Mouse (Mus musculus) right cerebral cortex, postnatal 10 days (tissue): ENCODE data around the gene Fbxo24.
A peak's percentile ranks its signal among the peaks of the same experiment; 100 is the strongest.
"Not testable (repeated sequence)": the region's sequence is repeated elsewhere in the genome, so short reads cannot be mapped to it uniquely, and the experiment has no call there.

Experiments
- DNase-seq, 2 experiments: peaks; one replicate each; pipeline ENCODE4 v3.0.0; 2021; ENCODE audit warnings: low spot score in 2 of 2

The Fbxo24 gene

DNA sequence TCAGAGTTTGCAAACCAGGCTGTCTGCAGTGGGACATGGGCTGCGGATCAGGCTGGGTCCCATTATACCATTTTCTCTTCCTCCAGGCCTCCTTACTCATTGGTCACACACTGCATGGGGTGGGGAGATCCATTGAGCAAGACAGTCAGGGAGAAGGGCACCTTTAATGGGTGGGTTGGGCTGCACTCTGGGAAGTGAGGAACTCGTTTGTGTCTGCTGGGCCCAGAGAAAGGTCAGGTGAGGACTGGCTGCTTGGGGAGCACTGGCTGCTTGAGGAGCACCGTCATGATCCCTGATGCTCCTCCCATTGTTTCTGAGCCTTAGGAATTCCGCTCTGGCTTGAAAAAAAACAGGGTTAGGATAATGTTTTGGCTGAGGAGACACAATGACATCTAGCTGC is 14.1 kb upstream of the Fbxo24 start:
- DNase-seq: no peak

DNA sequence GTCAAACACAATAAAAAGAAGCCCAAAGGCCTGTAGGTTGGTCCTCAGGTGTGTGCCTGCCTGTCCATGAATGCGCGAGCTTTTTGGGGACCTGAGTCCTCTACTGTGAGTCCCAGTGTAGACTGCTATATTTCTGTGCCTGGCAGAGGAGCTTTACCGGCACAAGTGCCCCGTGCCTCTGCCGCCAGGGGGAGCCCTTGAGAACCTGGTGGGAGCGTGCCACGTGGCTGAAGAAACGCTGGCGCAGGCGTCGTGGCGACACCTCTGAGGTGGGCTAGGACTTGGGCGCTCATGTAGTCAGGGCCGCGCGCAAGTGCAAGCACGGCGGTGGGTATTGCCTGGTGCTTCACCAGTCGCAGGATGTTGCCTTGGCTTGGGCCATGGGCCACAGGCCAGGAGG is 12.3 kb upstream of the Fbxo24 start, which contains the start of gene Sap25:
TSS of gene Sap25 (plus strand) at position 281 of the 400 bp plus-strand sequence.
- DNase-seq: no peak

DNA sequence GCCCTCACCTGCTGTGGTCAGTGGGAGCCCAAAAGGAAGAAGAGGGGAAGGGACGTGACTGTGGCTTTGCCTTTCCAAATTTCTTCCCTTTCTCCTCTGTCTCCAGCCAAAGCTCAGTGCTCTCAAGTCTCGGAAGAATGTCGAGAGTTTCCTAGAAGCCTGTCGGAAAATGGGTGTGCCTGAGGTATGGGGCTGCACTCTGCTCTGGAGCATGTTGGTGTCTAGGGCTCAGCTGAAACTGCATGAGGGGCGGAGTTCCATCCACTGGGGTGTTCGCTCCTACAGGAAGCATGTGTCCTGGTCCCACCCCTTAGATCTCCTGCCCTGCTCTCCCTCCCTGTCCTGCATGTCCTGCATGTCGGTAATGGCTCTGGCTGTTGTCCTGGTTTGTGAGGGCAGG is 10.7 kb upstream of the Fbxo24 start:
- DNase-seq: no peak

DNA sequence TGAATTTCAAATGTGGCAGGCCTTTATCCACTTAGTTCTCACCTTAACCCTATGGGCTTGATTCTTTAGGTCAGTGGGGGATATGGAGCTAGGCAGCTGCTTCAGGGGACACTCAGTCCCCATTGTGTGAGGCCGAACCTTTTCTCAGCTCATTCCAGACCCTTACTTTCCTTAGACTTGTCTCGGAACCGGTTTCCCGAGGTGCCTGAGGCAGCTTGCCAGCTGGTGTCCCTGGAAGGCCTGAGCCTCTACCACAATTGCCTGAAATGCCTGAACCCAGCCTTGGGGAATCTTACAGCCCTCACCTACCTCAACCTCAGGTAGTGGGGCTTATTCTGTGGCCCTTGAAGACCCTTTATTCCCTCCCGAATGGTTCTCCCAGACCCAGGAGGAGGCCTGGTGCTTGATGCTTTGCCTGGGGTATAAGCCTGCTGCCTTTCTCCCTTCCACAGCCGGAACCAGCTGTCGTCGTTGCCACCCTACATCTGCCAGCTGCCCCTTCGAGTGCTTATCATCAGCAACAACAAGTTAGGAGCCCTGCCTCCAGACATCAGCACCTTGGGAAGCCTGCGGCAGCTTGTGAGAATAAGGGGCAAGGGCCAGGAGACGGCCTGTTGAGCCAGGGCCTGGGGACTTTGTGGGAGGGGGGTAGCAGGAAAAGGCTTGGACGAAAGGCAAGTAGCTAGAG is 4.7 kb upstream of the Fbxo24 start:
- DNase-seq: no peak

DNA sequence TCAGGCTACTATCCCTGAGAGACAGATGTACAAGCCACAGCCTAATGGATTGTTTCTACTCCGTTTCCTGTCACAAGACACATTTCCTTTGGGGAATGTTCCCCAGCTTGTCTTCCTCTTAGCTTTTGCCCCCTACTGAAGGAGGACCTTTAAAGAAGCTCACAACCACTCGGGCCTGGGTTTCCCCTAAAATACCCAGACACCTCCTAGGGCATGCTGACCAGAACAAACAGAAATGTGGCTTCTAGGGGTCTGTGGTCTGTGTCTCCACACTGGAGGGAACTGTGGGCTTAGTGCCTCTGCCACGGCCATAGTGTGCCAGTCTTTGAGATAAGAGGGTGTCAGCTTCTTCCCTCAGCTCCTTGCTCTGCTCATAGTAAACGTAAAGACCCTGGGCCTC is 2.8 kb upstream of the Fbxo24 start:
- DNase-seq: no peak

DNA sequence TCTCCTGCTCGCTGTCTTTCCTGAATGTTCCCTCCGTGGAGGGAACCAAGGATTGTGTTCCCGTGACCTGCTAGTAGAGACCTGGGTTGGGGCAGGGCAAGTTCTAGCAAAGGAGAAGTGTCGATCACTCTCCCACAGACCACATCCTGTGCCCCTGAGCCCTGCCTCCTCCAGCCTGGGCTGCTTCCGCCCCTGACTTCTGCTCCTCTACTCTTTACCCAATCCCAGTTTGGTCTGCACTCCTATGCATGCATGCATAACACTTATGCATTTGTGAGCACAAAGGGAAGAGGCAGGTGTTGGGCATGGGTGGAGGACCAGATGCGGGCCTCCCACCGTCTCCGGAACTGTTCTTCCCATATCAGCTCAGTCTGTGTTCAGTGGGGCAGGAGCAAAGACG is 2.4 kb upstream of the Fbxo24 start:
- peak in 1 of 2 experiments; percentile 64 for DNase-seq

DNA sequence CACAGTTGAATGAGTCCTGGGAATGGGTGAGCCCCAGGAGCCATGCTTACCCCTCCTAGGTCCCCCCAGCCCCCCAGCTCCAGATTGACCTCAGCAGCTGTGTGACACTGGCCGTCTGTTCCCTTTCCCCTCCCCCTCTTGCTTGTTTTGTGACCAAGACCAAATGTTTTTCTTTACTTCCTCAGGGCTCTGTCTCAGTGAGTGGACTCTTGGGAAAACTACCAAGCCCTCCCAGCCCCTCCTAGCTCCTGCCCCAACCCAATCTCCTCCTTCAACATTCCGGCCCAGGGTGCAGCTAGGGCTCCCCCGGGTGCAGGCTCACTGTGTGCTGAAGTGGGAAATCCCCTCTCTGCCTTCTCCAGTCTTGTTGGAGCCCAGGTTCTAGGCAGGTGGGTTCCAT is 1.8 kb upstream of the Fbxo24 start:
- no peak for DNase-seq

DNA sequence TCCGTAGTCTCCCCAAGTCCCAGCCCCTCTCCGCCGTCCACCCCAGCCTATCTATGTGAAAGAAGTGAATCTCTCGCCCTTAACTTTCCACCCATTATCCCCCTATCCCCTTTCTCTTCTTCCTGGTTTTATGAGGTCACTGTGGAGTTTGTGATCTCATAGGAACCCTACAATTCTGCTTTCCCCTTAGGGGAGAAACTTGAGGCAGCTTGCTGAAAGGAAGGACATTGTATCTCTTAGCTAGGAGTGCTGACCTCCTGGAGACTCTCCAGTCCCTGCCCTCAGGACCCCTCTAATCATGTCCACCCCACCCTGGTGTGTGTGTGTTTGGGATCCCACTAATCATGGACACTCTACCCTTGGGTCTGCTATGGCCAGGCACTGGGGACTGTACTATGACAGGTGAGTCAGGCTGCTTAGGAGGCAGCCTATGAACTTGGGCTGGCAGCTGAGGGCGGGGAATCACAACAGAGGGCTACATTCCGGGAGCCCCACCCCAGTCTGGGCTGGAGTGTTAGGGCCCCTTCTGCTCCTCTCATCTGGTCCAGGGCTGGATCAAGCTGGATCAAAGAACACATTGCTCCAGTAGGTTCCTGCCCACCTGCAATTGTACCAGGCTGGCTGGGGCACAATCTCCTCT is 1.2 kb upstream of the Fbxo24 start:
- DNase-seq: no peak

DNA sequence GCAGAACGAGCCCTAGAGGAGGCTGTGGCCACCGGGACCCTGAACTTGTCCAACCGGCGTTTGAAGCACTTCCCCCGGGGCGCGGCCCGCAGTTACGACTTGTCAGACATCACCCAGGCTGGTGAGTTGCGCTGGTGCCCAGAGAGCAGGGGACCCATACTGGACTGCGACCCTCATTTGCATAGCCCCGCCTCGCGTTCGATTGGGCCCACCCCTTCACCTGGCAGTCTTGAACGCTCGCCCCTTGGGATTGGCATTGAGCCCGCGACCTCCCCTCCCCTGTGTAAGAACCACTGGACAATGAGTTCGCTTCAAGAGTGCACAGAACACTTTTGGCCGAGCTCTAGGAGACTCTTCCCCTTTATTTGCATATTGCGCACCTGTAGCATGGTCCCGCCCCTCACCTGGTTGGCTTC is 512 bp upstream of the Fbxo24 start:
- no peak for DNase-seq

DNA sequence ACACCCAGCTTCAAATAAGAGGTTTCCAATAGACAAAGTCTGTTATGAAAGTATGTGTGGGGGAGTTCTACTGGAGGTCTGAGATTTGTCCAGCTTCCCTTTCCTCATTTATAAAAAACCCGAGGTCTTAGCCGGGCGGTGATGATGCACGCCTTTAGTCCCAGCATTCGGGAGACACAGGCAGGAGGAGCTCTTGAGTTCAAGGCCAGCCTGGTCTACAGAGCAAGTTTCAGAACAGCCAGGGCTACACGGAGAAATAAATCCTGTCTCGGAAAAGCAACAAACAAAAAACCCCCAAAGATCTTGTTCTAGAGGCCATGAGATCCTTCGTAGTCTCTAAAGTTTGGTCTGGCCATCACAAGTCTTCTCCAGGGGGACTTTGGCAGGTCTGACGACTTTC is 811 bp downstream of the Fbxo24 start:
- DNase-seq: no peak

DNA sequence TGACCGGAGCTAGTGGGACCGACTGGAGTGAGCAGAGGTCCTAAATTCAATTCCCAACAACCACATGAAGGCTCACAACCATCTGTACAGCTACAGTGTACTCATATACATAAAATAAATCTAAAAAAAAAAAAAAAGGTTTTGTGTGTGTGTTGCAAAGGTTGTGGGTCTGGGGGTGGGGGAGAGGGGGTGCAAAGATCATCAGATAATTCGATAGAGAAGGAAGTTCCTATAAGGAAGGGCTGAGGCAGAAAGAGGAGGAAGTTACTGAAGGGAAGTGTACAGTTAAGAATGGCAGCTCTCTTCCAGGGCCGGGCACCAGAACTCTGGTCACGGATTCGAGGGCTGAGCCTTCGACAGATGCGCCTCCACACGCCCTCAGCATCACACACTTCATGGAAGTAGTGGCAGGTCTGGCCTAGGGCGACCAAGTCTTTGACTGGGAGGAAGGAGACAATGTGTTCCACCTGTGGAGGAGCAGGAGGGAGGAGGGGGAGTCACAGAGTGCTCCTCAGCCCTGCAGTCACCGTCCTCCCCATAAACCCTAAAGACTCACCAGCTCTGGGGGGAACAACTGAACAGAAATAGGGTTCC is 4.8 kb downstream of the Fbxo24 start:
- no peak for DNase-seq

DNA sequence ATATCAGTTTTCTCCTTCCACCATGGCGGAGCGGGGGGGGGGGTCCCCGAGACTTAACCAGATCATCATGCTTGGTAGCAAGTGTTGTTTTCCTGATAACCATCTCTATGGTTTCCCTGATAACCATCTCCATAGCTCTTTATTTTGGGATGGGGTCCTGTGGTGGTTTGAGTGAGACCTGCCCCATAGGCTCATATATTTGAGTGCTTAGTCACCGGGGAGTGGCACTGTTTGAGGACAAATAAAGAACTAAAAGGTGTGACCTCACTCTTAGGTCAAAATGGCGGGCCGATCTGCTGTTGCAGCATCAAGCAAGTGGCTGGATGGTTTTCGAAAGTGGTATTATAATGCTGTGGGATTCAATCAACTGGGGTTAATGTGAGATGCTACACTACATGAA is 13.5 kb downstream of the Fbxo24 start:
- DNase-seq: no peak

DNA sequence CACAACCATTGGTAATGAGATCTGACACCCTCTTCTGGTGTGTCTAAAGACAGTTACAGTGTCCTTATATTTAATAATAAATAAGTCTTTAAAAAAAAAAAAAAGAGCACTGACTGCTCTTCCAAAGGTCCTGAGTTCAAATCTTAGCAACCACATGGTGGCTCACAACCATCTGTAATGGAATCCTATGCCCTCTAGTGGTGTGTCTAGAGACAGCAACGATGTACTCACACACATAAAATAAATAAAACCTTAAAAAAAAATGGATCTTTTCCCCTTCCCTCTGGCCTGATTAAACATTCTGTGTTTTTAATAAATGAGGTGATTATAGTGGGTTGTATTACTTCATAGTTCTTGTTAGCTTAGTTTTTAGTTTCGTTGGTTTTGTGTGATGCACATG is 13.9 kb downstream of the Fbxo24 start:
- not testable (repeated sequence) for DNase-seq

DNA sequence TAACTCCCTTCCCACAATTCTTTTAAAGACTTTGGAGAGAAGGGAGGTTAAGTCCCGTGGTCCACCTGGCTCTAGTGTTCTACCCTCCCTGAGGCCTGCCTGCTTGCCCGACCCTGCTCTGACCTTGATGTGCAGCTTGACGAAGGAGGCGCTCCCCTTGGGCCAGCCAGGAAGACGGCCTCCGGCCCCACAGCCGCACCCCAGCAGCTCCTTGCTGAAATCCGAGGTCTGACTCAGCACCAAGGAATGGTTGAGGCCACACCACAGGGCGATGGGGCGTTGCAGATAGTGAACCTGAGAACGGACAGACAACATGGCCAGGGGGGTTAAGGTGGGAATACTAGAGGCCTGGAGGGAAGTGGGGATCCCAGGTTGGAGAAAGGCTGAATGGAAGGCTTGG is 15.3 kb downstream of the Fbxo24 start, which contains the start of gene Pcolce:
TSS of gene Pcolce (minus strand) at position 235 of the 400 bp plus-strand sequence.
- DNase-seq: no peak

DNA sequence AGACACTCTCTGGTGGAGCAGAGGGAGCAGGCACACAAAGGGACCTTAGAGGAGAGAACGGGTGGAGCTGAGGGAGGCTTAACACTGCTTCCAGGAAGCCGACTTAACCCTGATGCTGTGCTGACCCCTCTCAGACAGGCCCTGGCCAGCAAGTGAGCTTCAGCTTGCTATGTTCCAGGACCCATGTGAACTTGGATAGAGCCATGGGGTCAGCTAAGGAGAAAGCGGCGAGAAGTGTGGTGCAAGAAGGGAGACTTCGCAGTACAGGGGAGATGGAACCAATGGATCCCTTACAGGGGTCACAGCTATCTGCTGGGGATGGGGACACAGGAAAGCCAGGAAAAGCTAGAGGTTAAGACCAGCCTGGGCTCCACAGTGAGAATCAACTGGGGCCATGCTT is 15.7 kb downstream of the Fbxo24 start:
- no peak for DNase-seq

DNA sequence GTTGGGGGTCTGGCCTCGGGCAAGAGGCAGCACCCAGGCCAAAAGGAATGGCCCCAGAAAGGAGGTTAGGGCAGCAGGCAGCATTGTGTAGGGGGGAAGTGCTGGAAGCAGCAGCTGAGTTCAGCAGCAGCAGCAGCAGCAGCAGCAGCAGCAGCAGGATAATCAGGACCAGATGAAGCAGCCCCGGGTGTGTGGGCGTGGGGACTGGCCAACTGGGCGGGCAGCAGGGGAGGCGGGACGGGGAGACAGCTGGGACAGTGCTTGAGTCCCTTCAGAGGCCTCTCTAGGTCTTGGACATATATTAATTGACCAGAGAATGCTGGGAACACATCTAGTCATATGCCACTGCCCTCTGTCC is 17.6 kb downstream of the Fbxo24 start:
- DNase-seq: no peak

DNA sequence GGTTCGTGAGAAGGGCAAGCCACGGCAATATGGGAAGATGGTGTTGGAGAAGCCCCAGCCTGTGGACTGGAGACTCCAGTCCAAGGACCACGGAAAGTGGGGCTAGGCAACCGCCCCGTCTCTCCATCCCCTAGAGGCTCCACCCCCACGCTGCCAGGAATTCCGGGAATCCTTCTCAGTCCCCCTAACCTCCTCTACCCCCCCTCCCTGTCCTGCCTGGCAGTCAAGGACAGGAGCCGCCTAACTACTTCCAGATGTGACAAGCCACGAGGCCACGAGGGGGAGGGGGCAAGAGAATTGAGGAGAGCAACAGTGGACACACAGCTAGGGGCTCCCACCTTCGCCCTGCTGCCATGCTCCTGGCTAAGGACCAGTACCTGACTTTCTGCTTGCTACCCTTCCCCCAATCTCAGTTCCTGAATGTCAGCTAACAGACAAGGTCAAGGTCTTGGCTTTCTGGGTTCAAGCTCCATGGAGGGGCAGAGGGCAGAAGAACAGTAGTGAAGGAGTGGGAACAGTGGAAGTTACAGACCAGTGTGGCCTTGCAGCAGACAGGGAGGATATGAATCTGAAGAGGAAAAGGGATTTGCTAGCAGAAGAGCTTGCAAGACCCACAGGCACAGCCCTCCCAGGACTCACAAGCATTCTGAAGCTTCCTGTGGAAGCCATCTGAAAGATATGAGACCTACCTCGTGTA is 18.1 kb downstream of the Fbxo24 start:
- no peak for DNase-seq

DNA sequence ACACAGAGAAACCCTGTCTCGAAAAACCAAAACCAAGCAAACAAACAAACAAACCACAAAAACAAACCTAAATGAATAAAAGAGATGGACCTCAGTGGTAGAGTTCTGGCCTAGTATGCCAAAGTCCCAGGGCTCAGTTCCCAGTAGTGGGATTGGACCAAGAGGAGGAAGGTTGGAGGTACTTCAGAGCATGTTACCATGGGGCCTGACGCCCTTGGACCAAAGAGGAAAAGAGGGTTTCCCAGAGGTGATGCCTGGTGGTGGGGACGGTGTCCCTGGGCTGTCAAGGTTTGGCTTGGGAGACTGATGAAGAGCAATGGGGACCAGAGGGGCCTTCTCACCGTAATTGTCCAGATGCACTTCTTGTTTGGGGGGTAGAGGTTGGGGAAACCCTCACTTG is 18.7 kb downstream of the Fbxo24 start:
- no peak for DNase-seq

DNA sequence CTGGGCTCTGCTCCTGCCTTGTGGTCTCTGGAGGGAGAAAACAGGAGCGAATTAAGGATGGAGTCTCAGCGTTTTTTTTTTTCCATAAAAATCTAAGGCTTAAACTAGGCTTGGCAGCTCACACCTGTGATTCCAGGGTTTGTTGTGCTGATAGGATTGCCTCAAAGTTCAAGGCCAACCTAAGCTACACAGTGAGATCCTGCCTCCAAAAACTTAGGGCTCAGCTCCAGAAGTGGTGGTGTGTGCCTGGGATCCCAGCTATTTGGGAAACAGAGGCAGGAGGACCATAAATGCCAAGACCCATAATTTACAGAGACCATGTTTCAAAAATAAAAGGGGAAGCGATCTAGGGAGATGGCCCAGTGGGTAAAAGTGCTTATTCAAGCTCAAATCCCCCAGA is 19.5 kb downstream of the Fbxo24 start:
- DNase-seq: no peak

DNA sequence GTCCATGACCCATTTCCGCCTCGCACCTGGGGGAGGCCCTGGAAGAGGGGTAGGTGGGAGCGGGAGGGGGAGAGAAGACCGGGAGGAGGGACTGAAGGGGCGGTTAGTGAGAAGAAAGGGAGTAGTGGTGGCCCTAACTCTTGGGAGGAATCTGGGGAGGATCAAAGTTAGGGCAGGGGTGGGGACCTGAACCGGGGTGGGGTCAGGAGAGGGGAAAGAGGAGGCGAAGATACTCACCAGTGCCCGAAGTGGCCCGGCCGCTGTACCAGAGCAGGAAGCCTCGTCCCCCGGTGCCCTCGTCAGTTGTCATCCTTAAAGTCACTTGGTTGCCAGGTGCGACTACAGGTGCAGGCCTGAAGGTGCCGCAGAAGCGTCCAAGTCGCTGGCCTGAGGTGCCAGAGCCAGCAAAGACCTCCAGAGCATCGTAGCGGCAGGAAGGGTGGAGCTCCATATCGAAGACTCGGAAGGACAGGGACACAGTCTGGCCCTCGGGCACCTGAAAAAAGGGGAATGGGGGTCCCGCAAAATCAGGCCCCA is 20.1 kb downstream of the Fbxo24 start:
- DNase-seq: no peak

DNA sequence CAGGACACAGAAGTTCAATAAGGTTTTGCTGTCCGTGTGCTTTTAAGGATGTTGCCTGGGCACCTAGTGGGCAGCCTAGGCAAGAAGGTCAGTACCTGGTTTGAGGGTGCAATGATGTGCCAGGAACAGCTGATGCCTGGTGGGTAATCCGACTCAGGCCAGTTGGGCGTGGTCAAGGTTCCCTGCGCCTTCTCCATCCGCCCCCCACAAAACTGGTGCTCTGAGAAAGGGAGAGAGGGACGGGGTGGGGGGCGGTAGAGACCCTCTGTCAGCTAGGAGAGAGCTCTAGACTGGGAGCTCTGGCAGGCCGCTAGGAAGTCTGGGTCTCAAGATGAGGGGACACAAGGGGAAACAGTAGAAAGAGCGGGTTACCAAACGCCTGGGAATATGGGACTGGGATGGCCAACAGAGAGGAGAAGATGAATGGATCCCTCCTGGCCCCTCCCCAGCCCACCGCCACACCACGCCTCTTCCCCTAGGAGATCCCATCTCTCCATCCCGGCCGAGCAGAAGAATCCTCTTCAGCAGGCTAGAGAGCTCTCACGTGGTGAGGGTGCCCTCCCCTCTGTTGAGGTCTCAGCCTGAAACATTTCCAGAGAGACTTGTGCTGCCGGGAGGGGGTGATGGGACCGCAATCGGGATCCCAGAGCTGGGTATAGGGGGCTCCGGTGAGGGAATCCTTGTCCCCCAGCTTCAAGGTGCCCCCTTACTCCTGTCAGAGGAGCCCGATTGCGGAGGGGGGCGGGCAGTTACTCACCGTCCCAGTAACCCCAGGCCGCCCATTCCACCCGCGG is 20.7 kb downstream of the Fbxo24 start:
- no peak for DNase-seq

DNA sequence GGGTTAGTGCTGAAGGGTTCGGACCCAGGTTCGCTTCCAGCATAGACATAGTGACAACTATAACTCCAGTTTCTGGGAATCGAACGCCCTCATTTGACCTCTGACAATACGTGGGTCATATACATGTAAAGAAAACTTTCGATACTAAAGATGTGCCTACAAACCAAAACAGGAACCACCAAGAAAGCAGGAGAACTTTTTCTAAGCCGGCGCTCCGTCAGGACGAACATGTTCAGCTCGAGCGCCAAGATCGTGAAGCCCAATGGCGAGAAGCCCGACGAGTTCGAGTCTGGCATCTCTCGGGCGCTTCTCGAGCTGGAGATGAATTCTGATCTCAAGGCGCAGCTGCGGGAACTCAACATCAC is 27.5 kb downstream of the Fbxo24 start:
- DNase-seq: no peak
